Mouse (Mus musculus): ENCODE results near the gene Prrc2a.

The Prrc2a gene

GRCm38 (mm10) chr17:35187959-35188610 is 23.4 kb upstream of the Prrc2a start, which contains the start of gene Lst1:
Lst1 (minus strand) TSS chr17:35188439.
- no peak for DNase-seq

GRCm38 (mm10) chr17:35187345-35187744 is 22.6 kb upstream of the Prrc2a start:
- DNase-seq, result no peak

- DNase-seq, result no peak
Observed at GRCm38 (mm10) chr17:35186681-35187080, 22.0 kb upstream of the Prrc2a start.

GRCm38 (mm10) chr17:35185639-35186611 is 21.2 kb upstream of the Prrc2a start:
- DNase-seq, result no peak

- DNase-seq, result no peak
Observed at GRCm38 (mm10) chr17:35180093-35180492, 15.4 kb upstream of the Prrc2a start.

- DNase-seq, result no peak
Observed at GRCm38 (mm10) chr17:35178528-35178927, 13.8 kb upstream of the Prrc2a start.

GRCm38 (mm10) chr17:35175968-35176367 is 11.3 kb upstream of the Prrc2a start, which contains the start of gene Aif1:
Aif1 (minus strand) TSS chr17:35176068.
- no peak for DNase-seq

GRCm38 (mm10) chr17:35175382-35175781 is 10.7 kb upstream of the Prrc2a start:
- no peak for DNase-seq

- no peak for DNase-seq
Observed at GRCm38 (mm10) chr17:35174201-35174977, 9.7 kb upstream of the Prrc2a start.

GRCm38 (mm10) chr17:35173329-35173728 is 8.6 kb upstream of the Prrc2a start:
- no peak for DNase-seq

GRCm38 (mm10) chr17:35172445-35173234 is 7.9 kb upstream of the Prrc2a start:
- no peak for DNase-seq

- DNase-seq, result peak; percentile 71
Observed at GRCm38 (mm10) chr17:35168541-35169207, 4.0 kb upstream of the Prrc2a start.

GRCm38 (mm10) chr17:35167794-35168193 is 3.1 kb upstream of the Prrc2a start:
- peak; percentile 46 for DNase-seq

- peak; percentile 88 for DNase-seq
Observed at GRCm38 (mm10) chr17:35166352-35167035, 1.8 kb upstream of the Prrc2a start.

- peak; percentile 68 for DNase-seq
Observed at GRCm38 (mm10) chr17:35165451-35166155, 906 bp upstream of the Prrc2a start.

- DNase-seq, result no peak
Observed at GRCm38 (mm10) chr17:35164218-35164567, 504 bp downstream of the Prrc2a start.

GRCm38 (mm10) chr17:35163326-35164081 is 1.2 kb downstream of the Prrc2a start:
- DNase-seq, result peak; percentile 65

GRCm38 (mm10) chr17:35162730-35163129 is 2.0 kb downstream of the Prrc2a start:
- peak; percentile 63 for DNase-seq

GRCm38 (mm10) chr17:35162121-35162520 is 2.6 kb downstream of the Prrc2a start:
- DNase-seq, result no peak

- DNase-seq, result no peak
Observed at GRCm38 (mm10) chr17:35161421-35161820, 3.3 kb downstream of the Prrc2a start.
